ENCODE assay signal across 30 mouse cellular contexts in the genomic region with DNA sequence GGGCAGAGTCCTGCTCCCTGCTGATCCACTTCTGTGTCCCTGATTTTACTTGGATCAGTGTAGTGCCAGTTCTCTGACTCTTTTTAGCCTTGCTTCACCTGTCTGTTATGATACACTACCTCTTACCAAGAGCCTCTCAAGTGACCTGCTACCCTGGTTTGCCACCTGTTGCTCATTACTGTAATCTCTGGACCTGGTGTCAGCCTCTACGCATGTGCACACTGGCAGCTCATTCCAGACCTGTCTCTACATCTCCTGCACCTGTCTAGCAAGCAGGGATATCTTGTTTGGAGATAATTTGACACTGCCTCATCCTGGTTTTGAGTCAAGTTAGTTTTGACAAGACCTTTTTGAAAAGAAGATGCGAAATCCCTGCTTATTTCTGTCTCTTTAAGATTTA. TPM values are rescaled to one million over a fixed set of nuclear protein-coding genes. Genes with fewer than 3 reads are reported as not detected.
DNase-seq lines count a peak whose midpoint lies in the region; ATAC-seq and TF ChIP-seq lines count a peak whose summit lies in the region.
"Had no signal": no experiment of that assay in that cellular context is flagged by ENCODE, and none has a peak within 500 bp of the region (broad histone marks: within the 10 kb centered on the region; RNA-seq: fewer than 3 reads in every experiment).

No protein-coding gene starts in this region.

- TF ChIP-seq POLR2A in myocyte (IDR thresholded peaks at IDR 0.05; ENCODE audit: insufficient read length, low read depth) = no peak

- peak; percentile 48; the same call in 1 of the 2 replicates for ATAC-seq in embryonic facial prominence, embryonic 11.5 days (replicated peaks; ENCODE audit: insufficient number of reproducible peaks, low FRiP score, low TSS enrichment, low read depth)
- ATAC-seq in CD4-positive, CD25-positive, alpha-beta regulatory T cell, adult 4 months = no peak
- ATAC-seq: forebrain, embryonic 13.5 days; forebrain, embryonic 16.5 days; intestine, postnatal 0 days; Patski had no signal

- H3K27ac ChIP-seq in embryonic facial prominence, embryonic 11.5 days (replicated peaks; ENCODE audit: low read depth, low read length) = no peak overlapping the region
- no peak overlapping the region for H3K27ac ChIP-seq in embryonic facial prominence, embryonic 10.5 days (replicated peaks)
- H3K27ac ChIP-seq: embryonic facial prominence, embryonic 13.5 days; forebrain, embryonic 10.5 days; forebrain, embryonic 13.5 days; hindbrain, embryonic 12.5 days; hindbrain, embryonic 15.5 days had no signal

- H3K9ac ChIP-seq in embryonic facial prominence, embryonic 11.5 days (replicated peaks; ENCODE audit: low read length) = no peak overlapping the region
- H3K9ac ChIP-seq: embryonic facial prominence, embryonic 13.5 days; forebrain, embryonic 13.5 days; hindbrain, embryonic 12.5 days; hindbrain, embryonic 15.5 days had no signal

- H3ac ChIP-seq in myocyte (ENCODE audit: control insufficient read depth, insufficient read length) = no peak overlapping the region

- no peak overlapping the region for H3K4me2 ChIP-seq in embryonic facial prominence, embryonic 11.5 days (ENCODE audit: low read depth, low read length)
- H3K4me2 ChIP-seq in myocyte (ENCODE audit: low read depth) = no peak overlapping the region
- H3K4me2 ChIP-seq: embryonic facial prominence, embryonic 13.5 days; forebrain, embryonic 13.5 days; heart, embryonic 11.5 days; hindbrain, embryonic 12.5 days; hindbrain, embryonic 15.5 days had no signal

- H3K27me3 ChIP-seq in embryonic facial prominence, embryonic 11.5 days (ENCODE audit: control insufficient read depth, insufficient read depth, low read length) = no peaks in the 10 kb centered on the region
- H3K27me3 ChIP-seq in embryonic facial prominence, embryonic 10.5 days (replicated peaks; ENCODE audit: low read depth, poor library complexity, severe bottlenecking) = no peaks in the 10 kb centered on the region
- H3K27me3 ChIP-seq in myocyte (ENCODE audit: control insufficient read depth, insufficient read depth, insufficient read length) = no peaks in the 10 kb centered on the region
- H3K27me3 ChIP-seq: CH12.LX; embryonic facial prominence, embryonic 13.5 days; forebrain, embryonic 13.5 days; hindbrain, embryonic 12.5 days; hindbrain, embryonic 15.5 days; Patski had no signal

- 72% methylated on average over 2 of the region's 2 CpGs for WGBS in embryonic facial prominence, embryonic 11.5 days
- WGBS in embryonic facial prominence, embryonic 10.5 days = 70% methylated on average over 2 of the region's 2 CpGs

- H3K9me3 ChIP-seq in embryonic facial prominence, embryonic 11.5 days (replicated peaks; ENCODE audit: control insufficient read depth, low read length) = no peaks in the 10 kb centered on the region
- no peaks in the 10 kb centered on the region for H3K9me3 ChIP-seq in embryonic facial prominence, embryonic 10.5 days
- H3K9me3 ChIP-seq: forebrain, embryonic 10.5 days; forebrain, embryonic 13.5 days; hindbrain, embryonic 12.5 days; hindbrain, embryonic 15.5 days had no signal

- no peaks in the 10 kb centered on the region for H3K79me2 ChIP-seq in myocyte (ENCODE audit: control insufficient read depth, insufficient read depth)

- H3K4me1 ChIP-seq in embryonic facial prominence, embryonic 11.5 days (ENCODE audit: control insufficient read depth, insufficient read depth, low read length) = no peaks in the 10 kb centered on the region
- no peaks in the 10 kb centered on the region for H3K4me1 ChIP-seq in embryonic facial prominence, embryonic 10.5 days
- H3K4me1 ChIP-seq: embryonic facial prominence, embryonic 13.5 days; forebrain, embryonic 10.5 days; forebrain, embryonic 13.5 days; hindbrain, embryonic 12.5 days; hindbrain, embryonic 15.5 days had no signal

- H3K4me3 ChIP-seq in embryonic facial prominence, embryonic 11.5 days (ENCODE audit: low read depth, low read length) = no peak overlapping the region
- no peak overlapping the region for H3K4me3 ChIP-seq in embryonic facial prominence, embryonic 10.5 days
- no peak overlapping the region for H3K4me3 ChIP-seq in myocyte
- H3K4me3 ChIP-seq: embryonic facial prominence, embryonic 13.5 days; forebrain, embryonic 10.5 days; forebrain, embryonic 13.5 days; hindbrain, embryonic 12.5 days; hindbrain, embryonic 15.5 days had no signal

- H3K36me3 ChIP-seq in embryonic facial prominence, embryonic 11.5 days (replicated peaks; ENCODE audit: control insufficient read depth, insufficient read depth, low read depth, low read length) = no peaks in the 10 kb centered on the region
- H3K36me3 ChIP-seq in embryonic facial prominence, embryonic 10.5 days (replicated peaks) = no peaks in the 10 kb centered on the region
- H3K36me3 ChIP-seq in myocyte (ENCODE audit: control insufficient read depth, insufficient read depth) = no peaks in the 10 kb centered on the region
- H3K36me3 ChIP-seq: embryonic facial prominence, embryonic 13.5 days; forebrain, embryonic 10.5 days; G1E; hindbrain, embryonic 12.5 days; hindbrain, embryonic 15.5 days had no signal

- intact Hi-C loops in gastrocnemius, postnatal 14 days (cut with DNase I; ENCODE audit: low total_unique reads) = no loop called here

- DNase-seq in embryonic facial prominence, embryonic 11.5 days (ENCODE audit: low spot score) = no peak
- no peak for DNase-seq in embryonic facial prominence, embryonic 10.5 days (ENCODE audit: low spot score)
- DNase-seq in gastrocnemius, postnatal 14 days = peak; percentile 13
- no peak for DNase-seq in gastrocnemius, postnatal 4 days (ENCODE audit: low spot score in 2 of 2)
- DNase-seq: adrenal gland, postnatal 10 days; adrenal gland, postnatal 36 days; cerebellum, adult 18-20 months; cerebellum, adult 9-10 months; cerebellum, postnatal 14 days; heart, adult 11 months had no signal

TF ChIP-seq in myocyte, 11 proteins besides CTCF, POLR2A, EP300 and RAD21:
- TF ChIP-seq USF1 (IDR thresholded peaks at IDR 0.05; ENCODE audit: low read depth) (no peak), TCF12 (IDR thresholded peaks at IDR 0.05; ENCODE audit: insufficient read depth, poor library complexity, severe bottlenecking) (no peak), SRF (IDR thresholded peaks at IDR 0.05; ENCODE audit: control insufficient read depth, insufficient read length, low read depth) (no peak), MYOG (IDR thresholded peaks at IDR 0.05; ENCODE audit: control insufficient read depth in 1 of 3, insufficient read depth in 1 of 3, insufficient read length in 2 of 3, low read depth in 2 of 3) (peak in 2 of 3 experiments; percentile 11 to 47), MYOD1 (IDR thresholded peaks at IDR 0.05; ENCODE audit: control insufficient read depth in 1 of 3, insufficient read length in 2 of 3, low read depth in 2 of 3) (peak in 2 of 3 experiments; percentile 38 to 43), CEBPB (IDR thresholded peaks at IDR 0.05; ENCODE audit: insufficient read depth, poor library complexity, severe bottlenecking) (no peak), REST (IDR thresholded peaks at IDR 0.05; ENCODE audit: insufficient read depth, insufficient read length) (no peak), MAX (IDR thresholded peaks at IDR 0.05; ENCODE audit: low read depth) (no peak)
TF ChIP-seq in myocyte: peak in this region for 2.

RNA-seq across cellular contexts. Expression of a gene that starts 11.9 kb away (rescaled TPM):
- polyA plus RNA-seq in embryonic facial prominence, embryonic 11.5 days (2014; fragmentation: Nextera tagmentation; extraction: Ambion mirVana) = 0.17 TPM in 2 replicates
- polyA plus RNA-seq in embryonic facial prominence, embryonic 10.5 days (2016; fragmentation: Nextera tagmentation; extraction: Ambion mirVana) = 0.24 and 0.27 TPM in 2 replicates
- 100 to 1,000 TPM; 115 to 180 TPM for total RNA-seq in gastrocnemius, postnatal 14 days (2021)
- 100 to 1,000 TPM; 133 to 164 TPM for total RNA-seq in gastrocnemius, postnatal 4 days (2021)
- 4.4 TPM for polyA plus RNA-seq in myocyte (2012; fragmentation: generic; extraction: Trizol)
- polyA plus RNA-seq in CD4-positive, CD25-positive, alpha-beta regulatory T cell, adult 4 months (2017; shearing (Covaris generic)) = not detected
- total RNA-seq: adrenal gland, adult 18-20 months; adrenal gland, postnatal 36 days; CH12.LX; G1E; heart, adult 8-10 months; heart, postnatal 25 days; hematopoietic stem cell, adult 5-6 weeks had no signal
- polyA plus RNA-seq: forebrain, embryonic 10.5 days; forebrain, embryonic 13.5 days; forebrain, embryonic 16.5 days; G1E; heart, embryonic 11.5 days; heart, postnatal 0 days; hindbrain, embryonic 12.5 days; intestine, embryonic 14.5 days; intestine, postnatal 0 days; Patski had no signal

RNA-seq across cellular contexts. Expression of a gene that starts 20.5 kb away (rescaled TPM):
- polyA plus RNA-seq in embryonic facial prominence, embryonic 11.5 days (2014; fragmentation: Nextera tagmentation; extraction: Ambion mirVana) = 7.3 and 10.5 TPM in 2 replicates
- polyA plus RNA-seq in embryonic facial prominence, embryonic 10.5 days (2016; fragmentation: Nextera tagmentation; extraction: Ambion mirVana) = 4.2 and 4.8 TPM in 2 replicates
- total RNA-seq in gastrocnemius, postnatal 14 days (2021) = 1 to 10 TPM; 4.2 to 4.9 TPM
- total RNA-seq in gastrocnemius, postnatal 4 days (2021) = 10 to 100 TPM; 19.8 to 20.5 TPM
- 10.2 TPM for polyA plus RNA-seq in myocyte (2012; fragmentation: generic; extraction: Trizol)
- not detected for polyA plus RNA-seq in CD4-positive, CD25-positive, alpha-beta regulatory T cell, adult 4 months (2017; shearing (Covaris generic))
- total RNA-seq: adrenal gland, adult 18-20 months; adrenal gland, postnatal 36 days; CH12.LX; G1E; heart, adult 8-10 months; heart, postnatal 25 days; hematopoietic stem cell, adult 5-6 weeks had no signal
- polyA plus RNA-seq: forebrain, embryonic 13.5 days; forebrain, embryonic 16.5 days; G1E; heart, embryonic 14.5 days; heart, postnatal 0 days; hindbrain, embryonic 15.5 days; intestine, embryonic 14.5 days; intestine, postnatal 0 days; Patski had no signal
